ENCODE assay signal across 10 mouse cellular contexts in genomic region chr11:88825909-88826308, GRCm38 (mm10). TPM values are rescaled to one million over a fixed set of nuclear protein-coding genes. Genes with fewer than 3 reads are reported as not detected.
DNase-seq lines count a peak whose midpoint lies in the region; ATAC-seq and TF ChIP-seq lines count a peak whose summit lies in the region.
"Had no signal": no experiment of that assay in that cellular context is flagged by ENCODE, and none has a peak within 500 bp of the region (broad histone marks: within the 10 kb centered on the region; RNA-seq: fewer than 3 reads in every experiment).

No protein-coding gene starts in this region.

- in situ Hi-C loops in CH12.LX (cut with MboI; ENCODE audit: low pct_ligation_motif_present, low pct_unique_long_range_greater_than_20kb, low sequenced_read_pairs) = loop anchor here (5.0 to 10.0 kb wide), 4 partner anchors 531 to 859 kb away; partner anchors contain the start of gene Ccdc182

- H3K4me2 ChIP-seq in forebrain, embryonic 16.5 days (ENCODE audit: low read length) = no peak overlapping the region
- no peak overlapping the region for H3K4me2 ChIP-seq in forebrain, embryonic 11.5 days (ENCODE audit: low read depth, low read length, severe bottlenecking)
- H3K4me2 ChIP-seq in CH12.LX (ENCODE audit: insufficient read depth, low read depth, poor library complexity, severe bottlenecking) = no peak overlapping the region
- H3K4me2 ChIP-seq: liver, embryonic 15.5 days had no signal

- H3K27ac ChIP-seq in forebrain, embryonic 16.5 days (ENCODE audit: low read length) = no peak overlapping the region
- H3K27ac ChIP-seq in forebrain, embryonic 11.5 days (ENCODE audit: low read depth, low read length) = no peak overlapping the region
- no peak overlapping the region for H3K27ac ChIP-seq in CH12.LX (ENCODE audit: insufficient read depth, low read depth)
- H3K27ac ChIP-seq: liver, embryonic 15.5 days had no signal

- WGBS in forebrain, embryonic 16.5 days = 48% methylated on average over 7 of the region's 7 CpGs
- WGBS in forebrain, embryonic 11.5 days = 72% methylated on average over 7 of the region's 7 CpGs

- 0 out of 2 replicates have a peak, but pooled peaks have one; percentile 13 for ATAC-seq in forebrain, embryonic 16.5 days
- ATAC-seq in forebrain, embryonic 11.5 days (replicated peaks; ENCODE audit: low FRiP score) = no peak
- ATAC-seq in activated CD4-positive, CD25-positive, alpha-beta regulatory T cell, adult 4 months = no peak
- ATAC-seq: inflammation-experienced regulatory T-cells, adult 6 months had no signal

- intact Hi-C loops in left cerebral cortex, postnatal 10 days (cut with DNase I) = loop anchor here (10.0 kb wide), 1 partner anchor 271 kb away; no protein-coding TSS in a partner anchor
- intact Hi-C loops in left cerebral cortex, postnatal 36 days (cut with DNase I) = loop anchor here (10.0 kb wide), 1 partner anchor 761 kb away; the partner anchor contains the start of gene Vezf1

- no peaks in the 10 kb centered on the region for H3K79me2 ChIP-seq in CH12.LX (replicated peaks; ENCODE audit: control insufficient read depth, extremely low read depth, insufficient read depth, poor library complexity, severe bottlenecking)

- H3K9me3 ChIP-seq in forebrain, embryonic 16.5 days (ENCODE audit: control insufficient read depth, low read length) = no peaks in the 10 kb centered on the region
- H3K9me3 ChIP-seq in forebrain, embryonic 11.5 days (ENCODE audit: control insufficient read depth, low read length) = no peaks in the 10 kb centered on the region
- H3K9me3 ChIP-seq in CH12.LX (replicated peaks; ENCODE audit: low read length) = no peaks in the 10 kb centered on the region
- H3K9me3 ChIP-seq: liver, embryonic 15.5 days had no signal

- H3K36me3 ChIP-seq in forebrain, embryonic 16.5 days (ENCODE audit: control insufficient read depth, insufficient read depth) = peaks cover 3% of the 10 kb centered on the region; the same call in 1 of the 2 replicates
- no peaks in the 10 kb centered on the region; the same call in 1 of the 2 replicates for H3K36me3 ChIP-seq in forebrain, embryonic 11.5 days (ENCODE audit: control insufficient read depth, insufficient read depth, low read length)
- peaks cover 0 to 14% of the 10 kb centered on the region in 2 experiments for H3K36me3 ChIP-seq in CH12.LX (replicated peaks in 1 of 2; ENCODE audit: control insufficient read depth in 1 of 2, insufficient read depth in 1 of 2, low read length in 1 of 2)

- no peak for DNase-seq in forebrain, embryonic 11.5 days (ENCODE audit: low spot score)
- peak; percentile 24 to 59 for DNase-seq in left cerebral cortex, postnatal 10 days (ENCODE audit: extremely low spot score in 1 of 2, low spot score in 2 of 2)
- DNase-seq in left cerebral cortex, postnatal 36 days (ENCODE audit: low spot score in 2 of 2) = no peak
- no peak for DNase-seq in CH12.LX (ENCODE audit: extremely low read depth)
- DNase-seq in cerebellum, adult 9-10 months = peak; percentile 51
- DNase-seq in frontal cortex, postnatal 36 days (ENCODE audit: low spot score in 2 of 2) = no peak

- TF ChIP-seq RAD21 in CH12.LX (IDR thresholded peaks at IDR 0.05; ENCODE audit: low read depth, low read length) = peak; percentile 30

- dilution Hi-C loops in CH12.LX (cut with MboI; ENCODE audit: extremely low pct_ligation_motif_present, extremely low pct_unique_long_range_greater_than_20kb, low sequenced_read_pairs) = no loop called here

- H3K4me3 ChIP-seq in forebrain, embryonic 16.5 days (replicated peaks; ENCODE audit: low read length) = no peak overlapping the region
- no peak overlapping the region for H3K4me3 ChIP-seq in forebrain, embryonic 11.5 days (ENCODE audit: low read depth, low read length)
- H3K4me3 ChIP-seq in CH12.LX (replicated peaks in 1 of 3; ENCODE audit: low read depth in 2 of 3, low read length in 2 of 3, poor library complexity in 1 of 3) = no peak overlapping the region
- H3K4me3 ChIP-seq: liver, embryonic 15.5 days had no signal

- no peak for TF ChIP-seq EP300 in CH12.LX (IDR thresholded peaks at IDR 0.05; ENCODE audit: low read length)

- no peak for TF ChIP-seq POLR2A in CH12.LX (IDR thresholded peaks at IDR 0.05; ENCODE audit: low read depth, low read length)

- no peaks in the 10 kb centered on the region for H3K27me3 ChIP-seq in forebrain, embryonic 16.5 days (replicated peaks; ENCODE audit: control insufficient read depth, insufficient read depth, low read length)
- no peaks in the 10 kb centered on the region for H3K27me3 ChIP-seq in forebrain, embryonic 11.5 days (ENCODE audit: control insufficient read depth, insufficient read depth, low read length)
- H3K27me3 ChIP-seq in CH12.LX (replicated peaks) = peaks cover 5% of the 10 kb centered on the region

- peak in 1 of 2 experiments; percentile 44; a peak in 2 of 4 replicates for TF ChIP-seq CTCF in CH12.LX (conservative IDR thresholded peaks at IDR 0.05 in 1 of 2, IDR thresholded peaks at IDR 0.05 in 1 of 2; ENCODE audit: low read depth in 2 of 2, low read length in 2 of 2)

- no peak overlapping the region for H3K9ac ChIP-seq in forebrain, embryonic 16.5 days (replicated peaks; ENCODE audit: low read depth, low read length)
- H3K9ac ChIP-seq in forebrain, embryonic 11.5 days (ENCODE audit: low read length) = no peak overlapping the region
- no peak overlapping the region for H3K9ac ChIP-seq in CH12.LX (ENCODE audit: insufficient read depth, low read depth)
- H3K9ac ChIP-seq: liver, embryonic 15.5 days had no signal

- peaks cover 19% of the 10 kb centered on the region for H3K4me1 ChIP-seq in forebrain, embryonic 16.5 days (replicated peaks; ENCODE audit: control insufficient read depth, insufficient read depth, low read length)
- H3K4me1 ChIP-seq in forebrain, embryonic 11.5 days (replicated peaks; ENCODE audit: control insufficient read depth, insufficient read depth, low read length) = peaks cover 6% of the 10 kb centered on the region
- peaks cover 2 to 4% of the 10 kb centered on the region in 2 experiments; a peak in 2 of 4 replicates for H3K4me1 ChIP-seq in CH12.LX (ENCODE audit: control insufficient read depth in 1 of 2, insufficient read depth in 2 of 2)
- H3K4me1 ChIP-seq: liver, embryonic 15.5 days had no signal

TF ChIP-seq in CH12.LX, 34 proteins besides CTCF, POLR2A, EP300 and RAD21:
- peak; percentile 33 for TF ChIP-seq SMC3 (IDR thresholded peaks at IDR 0.05; ENCODE audit: low read depth, low read length)
- TF ChIP-seq CHD1 (IDR thresholded peaks at IDR 0.05; ENCODE audit: low read depth, low read length) = no peak

RNA-seq across cellular contexts. Expression of gene Akap1, which starts 38.5 kb away (rescaled TPM):
- polyA plus RNA-seq in forebrain, embryonic 16.5 days (2015; fragmentation: Nextera tagmentation; extraction: Ambion mirVana) = 37.5 and 40.7 TPM in 2 replicates
- polyA plus RNA-seq in forebrain, embryonic 11.5 days (2014; fragmentation: Nextera tagmentation; extraction: Ambion mirVana) = 15.5 and 16.1 TPM in 2 replicates
- 10 to 100 TPM; 43.6 to 47.6 TPM for total RNA-seq in left cerebral cortex, postnatal 10 days (2021)
- total RNA-seq in left cerebral cortex, postnatal 36 days (2021) = 10 to 100 TPM; 41.6 to 43.1 TPM
- total RNA-seq in CH12.LX (2012; rRNA removed) = 46.4 and 57.6 TPM in 2 replicates
- total RNA-seq in CH12.LX (2014; rRNA removed) = 47.5 and 51.6 TPM in 2 replicates
- 53.4 and 54.8 TPM in 2 replicates for polyA plus RNA-seq in CH12.LX (2012; ENCODE audit: insufficient read length, low read depth)
- 1 to 10 TPM; 1.5 to 2.0 TPM for polyA plus RNA-seq in activated CD4-positive, CD25-positive, alpha-beta regulatory T cell, adult 4 months (2017; shearing (Covaris generic))

Comparison
In these comparisons a context has a peak if more than half of its experiments do, and no peak if none do; other contexts are left out.
1. DNase-seq: peak in left cerebral cortex, postnatal 10 days (2 of 2) and cerebellum, adult 9-10 months (single experiment); none in forebrain, embryonic 11.5 days (single experiment), left cerebral cortex, postnatal 36 days (0 of 2), CH12.LX (single experiment) and frontal cortex, postnatal 36 days (0 of 2).